Mouse (Mus musculus) Patski (cell line): ENCODE measurements around the gene Nrxn3. TPM values are rescaled to one million over a fixed set of nuclear protein-coding genes. Genes with fewer than 3 reads are reported as not detected.

Experiments used
- ATAC-seq: fragments of 100-300 bp; one replicate; pipeline ENCODE4 v1.8.0; 2021
- CTCF ChIA-PET: fragments of 350-600 bp; sonication (Branson Sonifier 250); formaldehyde crosslinking; loops from one replicate; lab custom pipeline; 2022; ENCODE audit warnings: inconsistent platforms; lab: Charles Lee
- POLR2A ChIA-PET: fragments of 350-600 bp; sonication (Branson Sonifier 250); formaldehyde crosslinking; loops from one replicate; lab custom pipeline; 2022; ENCODE audit warnings: antibody characterized with exemption, inconsistent platforms; lab: Charles Lee
- DNase-seq: peaks from one replicate; pipeline ENCODE4 v3.0.0-alpha.2; 2011; ENCODE audit warnings: low read depth, low spot score
- H3K27me3 ChIP-seq: fragments of 371-371 bp; one replicate; pipeline ENCODE4 v1.5.1; 2021
- CTCF ChIP-seq: fragments of 100-300 bp; IDR thresholded peaks from one replicate; pipeline ENCODE4 v1.5.1; 2021
- in situ Hi-C: fragments of 300-500 bp; cut with MboI; formaldehyde crosslinking; loops from 3 replicates; pipeline ENCODE4 v1.11.1; 2018; ENCODE audit warnings: low pct_unique_long_range_greater_than_20kb, mixed read lengths
- polyA plus RNA-seq: library from polyadenylated mRNA; unstranded; gene quantifications from one replicate; pipeline ENCODE4 v1.2.3, GENCODE M21; 2021

Nrxn3 gene
- polyA plus RNA-seq, 1 experiment from 2014 or later = not detected

DNA sequence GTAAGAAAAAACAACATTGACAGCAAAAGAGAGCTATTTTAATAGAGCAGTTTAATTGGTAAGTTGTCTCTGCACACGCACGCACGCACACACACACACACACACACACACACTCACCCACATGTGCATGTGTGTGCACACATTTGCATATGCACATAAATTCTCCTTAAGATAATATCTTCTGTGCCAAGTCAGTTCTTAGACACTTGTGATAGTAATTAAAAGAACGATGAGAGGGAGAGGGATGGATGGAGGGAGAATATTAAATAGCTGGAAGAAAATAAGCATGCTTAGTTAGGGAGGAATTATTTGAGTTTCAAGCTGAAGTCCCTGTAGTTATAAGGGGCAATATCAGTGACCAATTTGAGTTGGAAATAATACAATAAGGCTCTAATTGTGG, 203.6 kb downstream of the Nrxn3 start:
- in situ Hi-C loops = no loop called here
- no peaks in the 10 kb centered on the region for H3K27me3 ChIP-seq
- ChIA-PET CTCF (no interaction called here), POLR2A (interaction anchor here (0.6 kb wide), 1 partner anchor 39 kb away, joined by 3 read pairs; no protein-coding TSS in a partner anchor)
- TF ChIP-seq CTCF = no peak
- no peak for ATAC-seq
- no peak for DNase-seq

DNA sequence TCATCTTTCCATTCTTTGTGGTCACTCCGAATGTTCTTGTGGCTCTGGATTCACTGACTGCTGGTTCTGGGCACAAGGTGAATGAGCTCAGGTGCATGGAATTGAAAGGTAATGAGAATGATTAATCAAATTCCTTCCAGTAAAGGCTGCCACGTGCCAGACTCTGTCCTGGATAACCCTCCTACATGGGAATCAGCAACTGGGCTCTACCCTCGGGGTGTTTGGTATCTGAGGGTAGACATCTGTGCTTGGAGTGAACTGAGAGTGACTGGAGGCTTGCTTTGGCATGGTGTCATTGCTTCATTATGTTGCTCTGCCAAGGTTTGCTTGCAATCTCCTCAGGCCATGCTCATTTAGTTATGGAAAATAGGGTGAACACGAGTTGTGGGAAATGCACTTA, 209.0 kb downstream of the Nrxn3 start:
- in situ Hi-C loops = no loop called here
- H3K27me3 ChIP-seq = no peaks in the 10 kb centered on the region
- ChIA-PET POLR2A (no interaction called here), CTCF (no interaction called here)
- DNase-seq = no peak
- TF ChIP-seq CTCF = no peak
- no peak for ATAC-seq

DNA sequence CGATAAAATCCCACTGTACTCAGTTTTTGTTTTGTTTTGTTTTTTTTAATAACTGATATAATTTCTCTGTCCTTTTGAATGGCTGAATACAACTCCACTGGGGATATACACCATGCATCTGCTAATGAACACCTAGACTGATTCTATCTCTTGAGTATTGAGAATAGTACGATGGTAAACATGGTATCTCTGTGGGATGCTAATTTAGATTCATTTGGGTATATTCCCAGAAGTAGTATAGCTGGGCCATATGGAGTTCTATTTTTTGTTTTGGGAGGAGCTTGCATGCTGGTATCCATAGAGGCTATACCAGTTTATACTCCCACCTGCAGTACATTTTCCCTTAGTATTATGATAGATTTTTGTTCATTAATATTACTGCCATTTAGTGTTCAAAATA, 217.0 kb downstream of the Nrxn3 start:
- ChIA-PET CTCF (no interaction called here), POLR2A (no interaction called here)
- in situ Hi-C loops = no loop called here
- H3K27me3 ChIP-seq = no peaks in the 10 kb centered on the region
- no peak for TF ChIP-seq CTCF
- DNase-seq (no peak), ATAC-seq (no peak)

DNA sequence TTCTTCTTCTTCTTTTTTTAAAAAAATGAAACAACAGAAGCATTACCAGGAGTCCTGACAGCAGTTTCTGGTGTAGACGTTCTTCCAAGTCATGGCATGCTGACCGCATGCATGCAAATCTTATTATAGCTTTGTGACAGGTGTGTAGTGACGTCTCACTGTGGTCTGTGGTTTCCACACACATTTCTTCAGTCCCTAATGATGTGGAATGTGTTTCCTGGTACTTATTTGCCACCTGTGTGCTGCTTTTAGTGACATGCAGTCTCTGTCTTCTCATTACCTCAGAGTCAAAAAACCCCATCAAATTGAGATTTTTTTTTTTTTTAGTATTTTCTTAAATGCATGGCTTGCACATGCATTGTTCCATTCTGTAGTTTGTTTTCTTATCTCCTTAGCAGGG, 222.3 kb downstream of the Nrxn3 start:
- DNase-seq (no peak), ATAC-seq (no peak)
- H3K27me3 ChIP-seq = no peaks in the 10 kb centered on the region
- in situ Hi-C loops = no loop called here
- CTCF ChIA-PET = no interaction called here
- POLR2A ChIA-PET = no interaction called here
- TF ChIP-seq CTCF = no peak

DNA sequence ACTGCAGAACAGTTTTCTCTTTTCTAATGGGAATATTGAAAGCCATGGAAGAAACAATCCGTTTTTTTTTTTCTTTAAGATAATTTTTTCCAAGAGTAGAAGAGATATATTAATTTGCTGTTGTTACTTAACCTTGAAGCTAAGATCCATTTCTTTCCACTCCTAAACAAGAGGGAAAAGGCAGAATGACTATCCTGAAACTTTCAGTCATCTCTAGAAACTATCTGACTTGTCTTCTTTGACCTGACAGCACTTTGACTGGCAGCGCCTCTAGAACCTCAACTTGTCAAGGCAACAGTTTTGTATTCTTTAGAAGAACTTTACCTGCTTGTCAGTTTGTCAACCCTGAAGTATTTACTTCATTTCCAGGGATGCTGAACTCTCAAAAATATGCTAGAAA, 227.2 kb downstream of the Nrxn3 start:
- CTCF ChIA-PET = no interaction called here
- in situ Hi-C loops = no loop called here

DNA sequence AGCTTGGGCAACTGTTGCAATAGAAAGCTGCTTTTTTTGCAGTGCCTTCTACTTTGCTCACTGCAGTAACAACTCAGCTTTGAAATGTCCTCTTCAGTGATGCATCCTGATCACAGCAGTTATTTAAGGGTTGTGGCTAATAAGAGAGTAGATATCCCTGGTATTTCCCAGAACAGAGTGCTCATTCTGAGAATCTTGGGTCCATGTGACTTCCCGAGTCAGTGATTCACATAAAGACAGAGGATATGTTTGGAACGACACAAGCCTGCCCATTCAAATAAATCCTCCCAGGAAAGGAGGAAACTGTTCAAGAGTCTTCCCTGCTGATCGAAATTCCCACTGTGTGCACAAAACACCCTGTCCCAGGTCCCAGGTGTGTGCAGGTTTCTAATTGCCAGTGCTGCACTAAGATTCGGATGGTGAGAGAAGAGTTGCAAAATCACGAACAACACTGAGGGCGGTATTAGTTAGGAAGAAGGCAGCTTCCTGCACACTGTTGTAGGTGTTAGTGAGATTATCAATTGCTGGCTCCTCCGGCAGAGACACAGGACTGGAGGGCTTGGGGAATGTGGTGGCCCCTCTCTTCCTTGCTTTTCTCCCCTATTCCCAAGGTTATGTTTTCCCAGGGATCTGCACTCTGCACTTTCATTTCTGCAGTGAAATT, 230.4 kb downstream of the Nrxn3 start:
- DNase-seq (no peak), ATAC-seq (no peak)
- TF ChIP-seq CTCF = no peak
- in situ Hi-C loops = no loop called here
- CTCF ChIA-PET = no interaction called here
- POLR2A ChIA-PET = no interaction called here
- peaks cover 7% of the 10 kb centered on the region for H3K27me3 ChIP-seq

More for the DNA sequence above, 227.2 kb downstream of the Nrxn3 start:
- POLR2A ChIA-PET = no interaction called here
- DNase-seq (no peak), ATAC-seq (no peak)
- no peak for TF ChIP-seq CTCF
- H3K27me3 ChIP-seq = peaks cover 7% of the 10 kb centered on the region

DNA sequence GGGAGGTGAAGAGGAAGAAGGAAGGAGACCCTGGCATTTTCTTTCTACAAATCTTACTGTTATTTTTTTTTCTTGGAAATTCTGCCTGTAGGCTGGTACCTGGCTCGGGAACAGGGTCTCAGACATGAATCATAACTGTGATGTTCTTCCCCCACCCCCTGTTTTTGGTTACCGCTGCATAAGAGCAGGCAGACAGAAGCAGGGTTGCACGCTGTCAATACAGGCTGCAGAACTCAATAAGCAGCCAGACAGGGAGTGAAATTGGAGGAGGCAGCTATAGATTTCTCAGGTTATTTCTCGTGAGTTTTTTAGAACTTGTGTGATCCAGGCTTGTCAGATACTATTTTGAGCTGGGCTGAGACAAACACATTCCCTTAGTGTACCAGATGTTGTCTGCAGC, 231.1 kb downstream of the Nrxn3 start:
- POLR2A ChIA-PET = no interaction called here
- ATAC-seq = no peak
- in situ Hi-C loops = no loop called here
- CTCF ChIA-PET = no interaction called here
- no peak for DNase-seq
- peaks cover 7% of the 10 kb centered on the region for H3K27me3 ChIP-seq
- TF ChIP-seq CTCF = no peak

DNA sequence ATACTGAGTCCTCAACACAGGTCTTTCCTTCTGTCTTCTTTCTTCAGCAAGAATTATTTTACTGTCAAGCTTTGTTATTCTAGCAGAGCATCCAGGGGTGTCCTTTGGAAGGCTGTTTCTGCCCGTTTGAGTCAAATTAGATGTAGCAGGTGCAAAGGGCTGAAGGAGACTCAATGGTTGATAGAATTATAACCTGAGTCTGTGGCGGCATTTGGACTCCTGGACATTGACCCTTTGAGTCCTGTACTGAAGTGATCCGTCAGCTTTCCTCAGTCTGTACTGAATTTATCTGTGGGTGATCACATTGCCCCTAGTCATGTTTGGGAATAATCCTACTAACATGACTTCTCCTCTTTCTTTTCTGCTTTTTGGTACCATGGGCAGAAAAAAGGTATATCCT, 234.8 kb downstream of the Nrxn3 start:
- POLR2A ChIA-PET = no interaction called here
- no peak for TF ChIP-seq CTCF
- DNase-seq (no peak), ATAC-seq (no peak)
- H3K27me3 ChIP-seq = no peaks in the 10 kb centered on the region
- in situ Hi-C loops = no loop called here
- CTCF ChIA-PET = interaction anchor here (1.2 kb wide), 1 partner anchor 8 kb away, joined by 3 read pairs; no protein-coding TSS in a partner anchor

DNA sequence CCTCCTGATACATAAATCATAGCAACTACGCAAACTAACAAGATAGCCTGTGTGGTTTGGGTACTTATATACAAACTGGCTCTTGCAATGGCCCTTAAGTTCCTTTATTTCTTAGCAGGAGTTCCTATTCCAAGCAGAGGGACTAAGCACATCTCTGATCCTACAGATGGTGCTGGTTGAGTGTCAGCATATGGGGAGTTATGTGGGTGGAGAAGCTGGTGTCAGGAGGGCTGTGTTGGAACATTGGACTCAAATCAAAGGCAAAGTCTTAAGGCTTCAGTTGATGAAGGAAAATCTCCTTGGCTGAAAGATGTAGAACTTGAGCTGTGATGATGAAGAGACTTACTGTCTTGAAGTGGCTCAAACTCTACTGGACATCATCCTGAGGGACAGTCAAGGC, 238.1 kb downstream of the Nrxn3 start:
- DNase-seq (no peak), ATAC-seq (no peak)
- no peaks in the 10 kb centered on the region for H3K27me3 ChIP-seq
- TF ChIP-seq CTCF = no peak
- in situ Hi-C loops = no loop called here
- CTCF ChIA-PET = no interaction called here
- POLR2A ChIA-PET = no interaction called here

DNA sequence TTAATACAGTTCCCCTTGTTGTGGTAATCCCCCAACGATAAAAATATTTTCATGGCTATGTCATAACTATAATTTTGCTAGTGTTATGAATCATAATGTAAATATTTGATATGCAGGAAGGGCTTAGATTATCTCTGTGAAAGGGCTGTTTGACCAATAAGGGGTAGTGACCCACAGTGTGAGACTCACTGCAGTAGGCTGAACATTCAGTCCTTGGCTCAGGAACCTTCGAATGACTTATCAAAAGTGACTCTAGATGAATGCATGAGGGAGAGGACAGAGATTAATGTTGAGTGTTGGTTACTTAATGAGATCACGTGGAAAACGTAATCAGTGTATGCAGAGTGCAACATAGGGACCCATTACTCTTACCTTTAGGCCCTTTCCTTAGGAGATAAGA, 243.7 kb downstream of the Nrxn3 start:
- H3K27me3 ChIP-seq = no peaks in the 10 kb centered on the region
- ChIA-PET CTCF (interaction anchor here (1.3 kb wide), 1 partner anchor 9 kb away, joined by 3 read pairs; no protein-coding TSS in a partner anchor), POLR2A (no interaction called here)
- in situ Hi-C loops = no loop called here
- no peak for TF ChIP-seq CTCF
- ATAC-seq = no peak
- DNase-seq = no peak

DNA sequence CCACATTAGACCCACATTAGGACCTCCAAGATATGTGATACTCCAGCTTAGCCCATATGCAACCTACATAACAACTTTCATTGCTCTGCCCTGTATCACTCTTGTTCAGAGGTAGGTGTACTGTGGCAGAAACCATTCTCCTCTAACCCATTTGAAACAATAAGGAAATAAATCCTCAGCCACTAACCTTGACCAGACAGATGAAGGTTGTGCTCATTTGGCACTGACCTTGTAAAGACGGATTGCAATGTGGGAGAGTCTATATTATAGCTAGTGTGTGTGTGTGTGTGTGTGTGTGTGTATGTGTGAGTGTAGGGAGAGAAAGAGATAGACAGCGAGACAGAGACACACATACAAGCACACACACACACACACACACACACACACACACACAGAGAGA, 253.9 kb downstream of the Nrxn3 start:
- TF ChIP-seq CTCF = no peak
- in situ Hi-C loops = no loop called here
- ATAC-seq = no peak
- ChIA-PET CTCF (no interaction called here), POLR2A (no interaction called here)
- no peak for DNase-seq
- H3K27me3 ChIP-seq = no peaks in the 10 kb centered on the region
